Mouse (Mus musculus): ENCODE data around the gene Rag2.
A peak's percentile ranks its signal among the peaks of the same experiment; 100 is the strongest.

DNA sequence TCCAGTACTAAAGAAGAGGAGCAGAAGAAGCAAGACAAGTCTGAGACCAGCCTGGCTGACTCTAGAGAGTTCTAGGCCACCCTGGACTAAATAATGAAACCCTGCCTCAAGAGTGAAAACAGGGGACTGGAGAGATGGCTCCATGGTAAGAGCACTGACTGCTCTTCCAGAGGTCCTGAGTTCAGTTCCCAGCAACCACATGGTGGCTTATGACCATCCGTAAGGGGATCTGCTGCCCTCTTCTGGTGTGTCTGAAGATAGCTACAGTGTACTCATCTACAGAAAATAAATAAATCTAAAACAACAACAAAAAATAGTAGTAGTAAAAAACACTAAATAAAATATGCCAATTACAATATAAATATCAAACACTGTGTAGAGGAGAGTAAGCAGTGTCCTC lies 21.3 kb downstream of the Rag2 start:
- 0 out of 2 replicates have a peak, but pooled peaks have one; percentile 10 for TF ChIP-seq CTCF (IDR thresholded peaks at IDR 0.05)
- TF ChIP-seq POLR2A (IDR thresholded peaks at IDR 0.05; ENCODE audit: insufficient read depth, low read depth, low read length) = no peak
- TF ChIP-seq EP300 (IDR thresholded peaks at IDR 0.05; ENCODE audit: insufficient read depth, low read depth, low read length) = no peak

Measured in heart, adult 2 months (tissue).